Mouse (Mus musculus): Measurements from ENCODE around the gene Mgst2.

DNA sequence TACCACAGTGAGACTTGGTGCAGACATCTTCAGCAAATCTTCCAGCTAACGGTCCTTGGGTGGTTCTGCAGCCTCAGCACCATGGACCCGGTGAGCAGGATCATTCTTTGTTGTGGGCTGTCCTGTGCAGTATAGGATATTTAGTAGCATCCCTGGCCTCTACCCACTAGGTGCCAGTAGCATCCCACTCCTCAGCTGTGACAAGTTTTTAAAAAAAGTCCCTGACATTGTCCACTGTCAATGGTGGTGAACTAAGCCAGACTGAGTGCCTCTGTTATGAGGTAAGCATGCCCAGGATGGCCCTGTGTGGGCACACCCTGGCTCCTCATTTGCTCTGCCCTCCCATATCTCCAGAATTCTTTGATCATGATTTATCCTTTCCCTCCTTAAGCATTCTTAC is 9.0 kb upstream of the Mgst2 start:
- TF ChIP-seq POLR2A (IDR thresholded peaks at IDR 0.05; ENCODE audit: control insufficient read depth, low read depth, low read length), result no peak
- no peak for TF ChIP-seq CTCF (IDR thresholded peaks at IDR 0.05; ENCODE audit: control insufficient read depth, insufficient read depth, insufficient replicate concordance, low read depth, low read length)

Data from testis, adult 2 months (tissue).